Mouse (Mus musculus) urinary bladder, adult 2 months (tissue): Measurements from ENCODE around the gene Pip4k2a. TPM values are rescaled to one million over a fixed set of nuclear protein-coding genes. Genes with fewer than 3 reads are reported as not detected.

Experiments
- DNase-seq: peaks from one replicate; pipeline ENCODE4 v3.0.0; 2022; ENCODE audit warnings: low spot score
- polyA plus RNA-seq: library from polyadenylated mRNA; depleted of rRNA; stranded (reverse); fragments of >200 nt; gene quantifications from 2 replicates; pipeline ENCODE4 v1.2.3, GENCODE M21; 2012

Pip4k2a gene
- polyA plus RNA-seq, 1 experiment = 16.8 TPM

- DNase-seq = no peak
These were observed 18.3 kb downstream of the Pip4k2a start for GRCm38 (mm10) chr2:18979675-18980074.

GRCm38 (mm10) chr2:18979046-18979445 lies 18.9 kb downstream of the Pip4k2a start:
- DNase-seq = no peak

DNA sequence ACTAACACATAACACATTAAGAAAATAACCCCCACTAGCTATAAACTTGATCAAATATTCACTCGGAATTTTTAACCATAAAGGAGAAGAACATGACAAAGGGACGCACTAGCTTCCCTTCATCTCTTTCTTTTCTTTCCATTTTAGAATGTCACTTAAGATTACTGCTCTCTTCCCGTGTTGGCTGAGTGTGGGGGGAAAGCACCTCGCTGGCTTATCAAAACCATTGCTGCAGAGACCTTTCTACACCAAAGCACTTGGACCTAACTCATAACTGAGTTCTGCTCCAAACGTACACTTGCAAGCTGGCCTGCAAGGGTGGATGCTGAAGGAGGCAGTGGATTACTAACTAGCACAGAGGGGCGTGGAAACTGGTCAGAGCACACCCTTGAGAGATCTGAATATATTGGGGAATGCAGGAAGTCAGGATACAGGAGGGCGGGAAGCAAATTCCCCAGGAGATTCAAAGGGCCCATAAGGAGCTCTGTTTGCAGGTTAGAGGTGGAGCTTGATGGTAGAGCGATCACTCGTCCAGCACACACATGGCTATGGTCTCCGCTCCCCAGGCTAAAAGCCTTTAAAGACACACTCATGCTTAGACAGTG lies 20.6 kb downstream of the Pip4k2a start:
- DNase-seq = no peak

- DNase-seq = no peak
These were observed 21.8 kb downstream of the Pip4k2a start for GRCm38 (mm10) chr2:18976175-18976574.

DNA sequence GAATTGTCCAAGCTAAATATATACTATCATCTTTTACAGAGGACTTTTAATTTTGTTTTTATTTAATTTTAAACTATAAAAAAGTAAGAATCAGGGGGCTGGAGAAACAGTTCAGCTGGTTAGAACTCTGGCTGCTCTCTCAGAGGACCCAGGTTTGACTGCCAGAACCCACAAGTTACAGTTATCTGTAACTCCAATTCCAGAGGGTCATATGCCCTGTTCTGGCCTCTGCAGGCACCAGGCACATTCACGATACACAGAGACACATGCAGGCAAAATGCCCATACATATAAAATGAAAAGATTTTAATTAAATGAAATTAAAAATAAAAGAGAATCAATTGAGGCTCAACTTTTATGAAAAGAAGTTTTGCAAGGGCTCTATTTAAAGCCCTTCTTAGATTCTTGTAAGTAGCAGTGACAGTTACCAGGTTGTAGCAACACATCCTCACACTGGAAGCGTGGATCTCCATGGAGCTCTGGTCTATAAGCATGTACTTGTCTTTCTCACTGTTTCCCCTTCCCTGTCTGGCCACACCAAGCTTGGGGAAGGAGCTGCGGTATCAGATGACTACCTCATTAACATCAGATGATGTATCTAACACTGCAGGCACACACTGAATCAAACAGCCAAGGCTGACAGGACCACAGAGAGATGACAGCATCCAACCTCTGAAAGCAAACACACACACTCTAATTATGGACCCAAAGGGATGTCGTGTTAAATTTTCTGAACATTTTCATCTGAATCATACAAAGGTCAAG lies 22.9 kb downstream of the Pip4k2a start:
- DNase-seq = no peak

DNA sequence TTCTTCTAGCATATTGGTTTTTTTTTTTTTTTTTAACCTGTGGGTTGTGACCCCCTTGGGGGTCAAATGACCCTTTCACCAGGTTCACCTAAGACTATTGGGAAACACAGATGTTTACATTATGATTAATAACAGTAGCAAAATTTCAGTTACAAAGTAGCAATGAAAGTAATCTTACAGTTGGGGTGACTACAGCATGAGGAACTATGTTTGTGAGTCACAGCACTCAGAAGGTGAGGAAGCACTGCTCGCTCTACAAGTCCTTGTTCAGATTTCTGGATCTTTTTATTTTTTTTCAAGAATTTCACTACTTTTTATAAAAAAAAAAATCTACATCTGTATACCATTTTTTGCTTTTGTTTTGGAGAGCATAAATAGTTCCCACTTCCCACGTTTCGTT lies 26.4 kb downstream of the Pip4k2a start:
- no peak for DNase-seq

GRCm38 (mm10) chr2:18970461-18970860 lies 27.5 kb downstream of the Pip4k2a start:
- DNase-seq = no peak

DNA sequence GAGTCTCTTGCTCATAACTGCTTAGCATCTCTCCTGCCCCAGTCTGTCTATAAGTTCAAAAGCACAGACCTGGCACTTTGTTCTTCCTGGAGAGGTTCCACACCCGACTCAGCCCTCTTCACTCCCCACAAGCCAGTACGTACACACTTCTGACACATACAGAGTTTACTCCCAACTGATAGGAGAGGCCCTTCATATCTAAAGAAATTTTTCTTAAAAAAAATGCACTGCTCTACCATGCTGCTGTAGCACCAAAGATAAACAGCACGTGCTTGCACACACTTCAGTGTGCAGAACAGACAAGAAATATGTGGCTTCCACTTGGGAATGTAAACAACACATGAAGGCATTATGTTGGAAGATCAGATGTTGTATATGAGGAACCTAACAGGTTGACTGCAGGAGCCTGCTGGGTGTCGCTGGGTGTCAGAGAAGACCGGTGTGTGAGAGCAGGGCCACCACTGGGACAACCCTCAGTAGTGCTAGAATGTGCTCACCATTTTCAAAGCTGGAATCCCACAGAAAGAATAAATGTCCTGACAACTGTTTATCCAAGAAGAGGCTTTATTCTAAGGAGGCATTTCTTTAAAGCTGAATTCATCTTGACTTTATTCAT lies 28.8 kb downstream of the Pip4k2a start:
- no peak for DNase-seq

- DNase-seq = no peak
These were observed 30.4 kb downstream of the Pip4k2a start for GRCm38 (mm10) chr2:18967451-18968063.

GRCm38 (mm10) chr2:18966566-18966965 lies 31.4 kb downstream of the Pip4k2a start:
- DNase-seq = no peak

DNA sequence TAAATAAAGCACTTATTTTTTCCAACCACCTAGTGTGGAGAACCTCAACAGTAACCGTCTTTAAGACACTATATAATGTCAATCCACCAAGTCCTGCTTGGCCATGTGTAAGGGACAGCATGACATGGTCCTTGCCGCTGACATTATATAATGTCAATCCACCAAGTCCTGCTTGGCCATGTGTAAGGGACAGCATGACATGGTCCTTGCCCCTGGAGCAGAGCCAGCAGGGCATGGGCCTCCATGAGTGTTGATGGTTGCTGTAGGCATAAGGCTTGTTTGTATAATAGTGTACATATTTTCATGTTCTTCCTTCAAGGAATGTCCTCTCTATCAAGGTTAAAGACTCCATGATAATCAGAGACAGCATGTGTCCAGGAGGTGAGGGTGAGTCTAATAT lies 32.0 kb downstream of the Pip4k2a start:
- DNase-seq = no peak

GRCm38 (mm10) chr2:18965108-18965507 lies 32.8 kb downstream of the Pip4k2a start:
- no peak for DNase-seq

GRCm38 (mm10) chr2:18963286-18964040 lies 34.5 kb downstream of the Pip4k2a start:
- DNase-seq = no peak

GRCm38 (mm10) chr2:18962502-18962901 lies 35.4 kb downstream of the Pip4k2a start:
- no peak for DNase-seq

DNA sequence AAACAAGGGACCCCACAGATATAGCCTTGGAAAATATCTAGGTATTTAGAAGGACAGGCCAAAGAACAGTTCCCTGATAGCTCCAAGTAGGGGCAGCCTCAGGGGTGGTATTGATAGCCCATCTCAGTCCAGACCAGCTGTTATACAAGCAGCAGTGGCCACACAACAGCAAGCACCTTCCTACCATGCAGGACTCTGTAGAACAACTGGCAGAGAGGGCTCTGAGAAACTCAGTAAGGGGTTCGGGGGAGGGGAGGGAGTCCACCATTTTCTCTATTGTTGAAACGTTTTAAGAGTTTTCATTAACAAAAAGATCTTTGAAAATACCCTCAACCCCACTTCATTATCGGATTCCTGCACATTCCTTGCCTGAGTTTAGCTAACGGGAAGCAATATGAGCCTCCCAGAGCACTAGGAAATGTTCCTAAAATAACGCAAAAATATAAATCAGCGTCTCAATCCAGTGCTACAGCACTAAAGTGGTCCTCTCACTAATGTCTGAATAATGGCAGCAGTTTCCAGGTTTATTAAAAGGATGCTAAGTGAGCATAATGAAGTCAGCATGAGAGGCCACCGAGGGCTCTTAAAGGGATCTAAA lies 37.5 kb downstream of the Pip4k2a start:
- DNase-seq = no peak

- DNase-seq = no peak
These were observed 38.4 kb downstream of the Pip4k2a start for GRCm38 (mm10) chr2:18959558-18959957.

DNA sequence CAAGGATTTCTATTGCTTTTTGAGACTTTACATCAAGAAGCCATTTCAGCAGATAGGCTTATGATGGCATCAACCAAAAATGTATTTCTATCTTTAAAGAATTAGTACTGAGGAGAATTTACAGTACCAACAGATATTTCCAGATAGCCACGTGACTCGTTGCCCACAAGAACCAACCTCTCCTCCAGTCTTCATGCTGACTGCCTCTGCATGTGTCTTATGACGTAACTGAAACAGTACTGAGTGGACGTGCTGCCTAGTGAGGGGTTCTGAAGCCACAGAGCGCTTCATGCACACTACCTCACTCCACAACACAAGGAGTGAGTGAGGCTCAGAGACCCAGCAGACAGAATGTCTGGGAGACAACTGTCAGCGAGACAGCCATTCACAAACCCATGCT lies 38.9 kb downstream of the Pip4k2a start:
- DNase-seq = no peak

DNA sequence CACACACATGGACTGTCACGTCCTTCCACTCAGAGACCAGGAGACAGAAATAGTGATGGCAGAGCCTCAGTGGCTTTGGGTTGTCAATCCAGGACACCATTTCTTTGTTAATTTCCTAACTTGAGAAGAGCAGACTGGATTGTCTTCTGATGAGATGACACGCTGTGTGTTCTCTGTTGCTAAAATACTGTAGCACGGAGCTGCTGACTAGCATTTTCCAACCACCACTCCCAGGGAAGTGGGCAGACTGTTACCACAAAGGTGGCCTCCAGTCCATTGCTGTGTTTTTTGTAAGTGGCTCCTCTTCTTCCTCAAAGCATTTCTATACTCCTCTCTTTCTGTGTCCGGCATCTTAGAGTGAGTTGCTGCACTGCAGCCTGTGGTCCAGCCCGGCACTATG lies 39.4 kb downstream of the Pip4k2a start:
- no peak for DNase-seq

- no peak for DNase-seq
These were observed 39.9 kb downstream of the Pip4k2a start for GRCm38 (mm10) chr2:18958044-18958443.

DNA sequence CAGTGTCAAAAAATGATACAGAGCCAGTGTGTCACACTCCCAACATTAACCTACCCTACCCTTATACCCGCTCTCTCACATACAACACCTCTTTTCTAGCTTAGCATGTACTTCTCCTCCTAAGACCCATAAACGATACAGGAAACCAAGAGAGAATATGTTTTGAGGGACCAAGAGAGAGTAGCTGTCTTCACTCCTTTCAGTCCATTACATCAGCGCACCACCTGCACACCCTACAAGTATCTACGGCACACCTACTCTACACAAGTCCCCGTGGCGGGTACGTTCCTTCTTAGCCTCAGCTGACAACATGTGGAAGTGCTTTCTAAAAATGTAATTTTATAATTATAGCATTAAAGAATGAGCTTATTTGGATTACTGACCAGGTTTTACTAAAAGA lies 40.5 kb downstream of the Pip4k2a start:
- no peak for DNase-seq

GRCm38 (mm10) chr2:18956945-18957344 lies 41.0 kb downstream of the Pip4k2a start:
- no peak for DNase-seq

DNA sequence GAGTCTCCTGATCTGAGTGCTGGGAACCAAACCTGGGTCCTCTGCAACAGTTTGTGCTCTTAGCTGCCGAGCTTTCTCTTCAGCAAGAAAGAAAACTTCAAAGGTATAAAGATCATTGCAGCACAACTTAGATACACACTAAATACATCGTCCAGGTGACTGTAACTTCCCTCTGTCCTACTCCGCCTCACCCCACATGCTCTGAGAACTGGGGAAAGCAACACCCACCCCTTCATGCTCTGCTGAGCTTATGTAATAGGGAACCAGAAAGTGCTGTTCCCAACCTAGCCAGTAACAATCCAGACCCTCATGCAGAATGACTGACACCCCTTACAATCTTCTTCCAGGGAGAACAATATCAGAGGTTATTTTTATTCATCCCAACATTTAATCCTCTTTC lies 41.5 kb downstream of the Pip4k2a start:
- DNase-seq = no peak
